Mouse (Mus musculus) embryonic fibroblast, embryonic 13.5 days (primary cell): ENCODE data around the gene Smtn.

Source experiments
- CTCF ChIP-seq: IDR thresholded peaks from 2 replicates; pipeline ENCODE4 v1.5.1; 2011; ENCODE audit warnings: mild to moderate bottlenecking, control low read depth, low read length, moderate library complexity, borderline replicate concordance; ENCODE audit not compliant: insufficient read depth
- POLR2A ChIP-seq: IDR thresholded peaks from 2 replicates; pipeline ENCODE4 v1.6.1; 2011; ENCODE audit warnings: low read depth, mild to moderate bottlenecking, control low read depth, low read length, moderate library complexity

- no peak for TF ChIP-seq CTCF
- TF ChIP-seq POLR2A: no peak
Observed at GRCm38 (mm10) chr11:3494857-3495256, 45.6 kb downstream of the Smtn start.
